Mouse (Mus musculus) urinary bladder, postnatal 0 days (tissue): Measurements from ENCODE around the gene Mst1. TPM values are rescaled to one million over a fixed set of nuclear protein-coding genes. Genes with fewer than 3 reads are reported as not detected.

Experiments
- microRNA-seq: library from miRNA; unstranded; fragments of <30 nt; microRNA quantifications from one replicate; pipeline ENCODE4, GENCODE M21; 2016
- polyA plus RNA-seq: library from polyadenylated mRNA; unstranded; fragments of >200 nt; fragmentation: Nextera tagmentation; extraction: Ambion mirVana; gene quantifications from 2 replicates; pipeline ENCODE4 v1.2.1, GENCODE M21; 2015

Gene Mst1
- 0.93 and 1.1 TPM in 2 replicates for polyA plus RNA-seq

GRCm38 (mm10) chr9:108080168-108080567 is at the start of gene Mst1:
Mst1 (plus strand) TSS chr9:108080436.

DNA sequence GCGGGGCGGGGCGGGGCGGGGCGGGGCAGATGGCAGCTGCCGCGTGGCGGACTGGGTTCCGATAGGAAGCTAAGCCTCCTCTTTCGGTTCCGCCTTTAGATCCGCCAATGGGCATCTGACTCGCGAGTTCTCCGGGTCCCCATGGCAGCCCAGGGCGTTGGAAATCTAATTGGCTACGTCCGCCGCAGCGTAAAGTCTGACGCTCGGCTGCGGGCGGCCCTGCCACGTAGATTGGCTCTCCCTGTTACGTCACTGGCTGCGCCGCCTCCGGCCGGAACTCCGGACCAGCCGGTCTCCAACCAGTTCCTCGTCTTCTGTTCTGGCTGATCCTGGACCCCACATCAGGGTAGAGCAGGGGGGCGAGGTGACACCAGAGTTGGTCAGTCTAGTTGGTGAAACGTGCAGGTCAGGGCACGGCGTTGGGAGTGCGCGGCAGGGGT is 31.2 kb upstream of the Mst1 start, which contains the start of gene Gmppb:
Gmppb (plus strand) TSS at position 227 of the 440 bp plus-strand sequence.

GRCm38 (mm10) chr9:108052885-108053664 is 27.2 kb upstream of the Mst1 start, which contains the start of gene Amigo3:
Amigo3 (plus strand) TSS chr9:108053159.

GRCm38 (mm10) chr9:108082988-108083431 is 2.8 kb downstream of the Mst1 start, which contains the start of gene Rnf123:
Rnf123 (minus strand) TSS chr9:108083346.

DNA sequence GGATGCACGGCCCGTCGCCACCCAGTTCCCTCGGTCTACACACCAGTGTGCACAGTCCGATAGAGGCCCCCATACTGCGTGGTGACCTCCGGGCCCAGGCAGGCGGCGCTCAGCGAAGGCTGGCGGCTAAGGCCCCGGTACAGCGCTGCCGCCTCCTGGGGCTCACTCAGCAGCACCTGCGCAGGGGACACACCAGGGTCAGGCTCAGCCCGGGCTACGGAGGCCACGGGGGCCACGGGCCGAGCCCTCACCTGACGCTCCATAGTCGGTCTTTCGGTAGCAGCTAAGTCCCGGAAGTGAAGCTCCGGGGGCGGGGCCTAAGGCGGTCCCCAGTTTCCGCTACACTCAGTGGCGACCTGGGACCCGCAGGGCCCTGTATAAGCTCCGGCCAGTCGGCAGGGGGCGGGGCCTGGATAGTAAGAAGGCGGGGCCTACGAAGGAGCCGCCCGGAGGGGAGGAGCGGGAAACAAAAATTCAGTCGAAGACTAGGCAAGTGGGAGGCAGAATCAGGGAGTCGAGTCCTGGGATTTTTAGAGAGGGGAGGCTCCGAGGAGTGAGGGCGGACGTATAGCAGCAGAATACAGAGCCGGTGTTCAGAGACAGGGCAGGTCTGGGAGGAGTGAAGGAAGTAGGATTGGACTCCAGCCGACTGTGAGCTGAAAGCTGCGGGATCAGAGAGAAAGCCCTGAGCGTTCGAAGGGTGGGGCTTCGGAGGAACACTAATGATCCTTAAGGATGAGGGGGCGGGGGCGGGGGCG is 14.1 kb downstream of the Mst1 start, which contains the start of gene Apeh:
Apeh (minus strand) TSS at position 423 of the 758 bp plus-strand sequence.

Small RNA genes lying within 50 kb of the gene (microRNA-seq; reads per million reads assigned to microRNA genes)
- gene Gm47303 (not detected), gene Mir7088 (not detected)

Other genes with a start within 250 kb of the Mst1 start
- 31.5 and 34.2 TPM in 2 replicates for gene Rbm6, start 207.2 kb upstream of the Mst1 start, polyA plus RNA-seq
- 10.4 and 11.5 TPM in 2 replicates for gene Mon1a, start 192.3 kb upstream of the Mst1 start, polyA plus RNA-seq
- 7.8 and 9.4 TPM in 2 replicates for gene Mst1r, start 173.6 kb upstream of the Mst1 start, polyA plus RNA-seq
- not detected in 2 replicates for gene Actl11, start 152.0 kb upstream of the Mst1 start, polyA plus RNA-seq
- gene Camkv, start 144.8 kb upstream of the Mst1 start, polyA plus RNA-seq: 0.16 and 0.28 TPM in 2 replicates
- gene Traip, start 130.3 kb upstream of the Mst1 start, polyA plus RNA-seq: 3.9 and 4.5 TPM in 2 replicates
- 14.7 and 18.3 TPM in 2 replicates for gene Uba7, start 104.9 kb upstream of the Mst1 start, polyA plus RNA-seq
- gene Gm20661, start 97.4 kb upstream of the Mst1 start, polyA plus RNA-seq: 0.31 and 0.41 TPM in 2 replicates
- gene Inka1, start 94.6 kb upstream of the Mst1 start, polyA plus RNA-seq: 19.3 and 23.9 TPM in 2 replicates
- gene Cdhr4, start 87.9 kb upstream of the Mst1 start, polyA plus RNA-seq: 0.45 and 0.70 TPM in 2 replicates
- 0.19 TPM in 1 of 2 replicates, not detected in the other for gene Gm20662, start 84.1 kb upstream of the Mst1 start, polyA plus RNA-seq
- 23.9 and 26.5 TPM in 2 replicates for gene Ip6k1, start 77.9 kb upstream of the Mst1 start, polyA plus RNA-seq
- 38.2 and 45.6 TPM in 2 replicates for gene Gmppb, start 31.2 kb upstream of the Mst1 start, polyA plus RNA-seq
- 2.6 TPM in 2 replicates for gene Amigo3, start 27.3 kb upstream of the Mst1 start, polyA plus RNA-seq
- gene Rnf123, start 2.9 kb downstream of the Mst1 start, polyA plus RNA-seq: 19.7 and 24.9 TPM in 2 replicates
- gene Apeh, start 14.2 kb downstream of the Mst1 start, polyA plus RNA-seq: 36.0 and 39.2 TPM in 2 replicates
- 0.39 and 0.42 TPM in 2 replicates for gene Bsn, start 109.9 kb downstream of the Mst1 start, polyA plus RNA-seq
- gene Dag1, start 183.5 kb downstream of the Mst1 start, polyA plus RNA-seq: 81.3 and 103 TPM in 2 replicates
- gene Nicn1, start 210.0 kb downstream of the Mst1 start, polyA plus RNA-seq: 37.6 and 38.5 TPM in 2 replicates
- 14.0 and 15.7 TPM in 2 replicates for gene Amt, start 216.4 kb downstream of the Mst1 start, polyA plus RNA-seq
- gene Rhoa, start 225.7 kb downstream of the Mst1 start, polyA plus RNA-seq: 420 and 517 TPM in 2 replicates
- gene Tcta, start 225.7 kb downstream of the Mst1 start, polyA plus RNA-seq: 67.6 and 71.3 TPM in 2 replicates